Mouse (Mus musculus) spleen, adult 2 months (tissue): ENCODE measurements around the gene Mrs2.

Experiments
- CTCF ChIP-seq: fragments of 200-500 bp; IDR thresholded peaks from 2 replicates; pipeline ENCODE4 v1.5.1; 2011; ENCODE audit warnings: mild to moderate bottlenecking, inconsistent platforms; ENCODE audit not compliant: insufficient read depth, insufficient read length, insufficient replicate concordance; ENCODE audit errors: extremely low read depth
- POLR2A ChIP-seq: fragments of 200-500 bp; IDR thresholded peaks from 2 replicates; pipeline ENCODE4 v1.6.1; 2011; ENCODE audit warnings: low read depth, low read length, inconsistent platforms

GRCm38 (mm10) chr13:25055111-25055554 is 35.0 kb upstream of the Mrs2 start:
- TF ChIP-seq CTCF: no peak
- no peak for TF ChIP-seq POLR2A
